Mouse (Mus musculus): ENCODE results near the gene Mymx. TPM values are rescaled to one million over a fixed set of nuclear protein-coding genes. Genes with fewer than 3 reads are reported as not detected.
A peak's percentile ranks its signal among the peaks of the same experiment; 100 is the strongest.

Mymx gene
- polyA plus RNA-seq (2015; fragmentation: Nextera tagmentation; extraction: Ambion mirVana): 1.2 TPM in 1 of 2 replicates, not detected in the other

DNA sequence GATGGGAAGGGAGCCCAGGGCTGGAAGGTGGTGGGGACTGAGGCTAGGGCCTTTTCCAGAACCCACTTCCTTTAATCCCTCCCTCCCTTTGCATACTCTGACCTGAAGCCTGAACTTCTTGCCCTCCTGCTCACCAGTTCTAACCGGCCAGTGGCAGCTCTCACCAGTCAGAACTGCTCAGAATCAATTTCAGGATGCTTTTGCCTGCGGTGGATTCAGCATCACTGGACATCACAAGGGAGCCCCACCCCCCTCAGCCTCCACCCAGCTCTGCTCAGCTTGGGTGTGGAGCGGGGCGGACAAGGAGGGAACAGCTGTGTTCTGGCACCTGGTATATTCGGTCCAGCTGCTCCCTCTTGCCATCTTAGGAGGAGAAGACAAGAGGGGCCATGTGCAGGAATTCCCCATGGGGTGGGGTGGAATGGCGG lies at the start of gene Mymx:
Gene Mymx (minus strand): TSS at position 226 of the 428 bp plus-strand sequence.
- no peak within 1 kb of the TSS for H3K4me3 ChIP-seq (ENCODE audit: low read length)
- 22% methylated on average over 6 of the region's 6 CpGs for WGBS
- H3K9ac ChIP-seq (ENCODE audit: low read depth, low read length): no peak within 1 kb of the TSS
- no peaks in the 10 kb centered on the region for H3K9me3 ChIP-seq (ENCODE audit: control insufficient read depth, low read length)
- peaks cover 5% of the 10 kb centered on the region for H3K4me1 ChIP-seq (ENCODE audit: control insufficient read depth, insufficient read depth, low read depth, low read length)
- H3K36me3 ChIP-seq (ENCODE audit: control insufficient read depth, insufficient read depth, low read length): no peaks in the 10 kb centered on the region
- no peak for ATAC-seq
- no peak within 1 kb of the TSS for H3K27ac ChIP-seq (ENCODE audit: low read depth, low read length)
- H3K27me3 ChIP-seq (replicated peaks; ENCODE audit: control insufficient read depth, insufficient read depth, low read length): peaks cover 12% of the 10 kb centered on the region
- H3K4me2 ChIP-seq (ENCODE audit: low read length): no peak within 1 kb of the TSS

DNA sequence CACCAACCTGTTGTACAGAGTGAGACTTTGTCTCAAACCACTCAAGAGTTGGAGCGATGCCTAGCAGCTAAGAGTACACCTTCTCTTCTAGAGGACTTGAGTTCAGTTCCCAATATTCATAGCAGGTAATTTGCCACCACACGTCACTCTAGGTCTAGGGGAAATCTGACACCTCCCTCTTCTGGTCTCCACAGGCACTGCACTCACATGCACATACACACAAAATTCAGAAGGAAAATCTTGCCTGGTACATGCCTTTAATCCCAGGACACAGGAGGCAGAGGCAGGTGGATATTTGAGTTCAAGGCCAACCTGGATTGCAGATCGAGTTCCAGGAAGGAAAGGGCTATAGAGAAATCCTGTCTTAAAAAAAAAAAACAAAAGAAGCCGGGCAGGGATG lies 42.3 kb upstream of the Mymx start:
- Histone ChIP-seq H3K9me3 (ENCODE audit: control insufficient read depth, low read length) (no peaks in the 10 kb centered on the region), H3K9ac (ENCODE audit: low read depth, low read length) (no peak overlapping the region), H3K4me1 (ENCODE audit: control insufficient read depth, insufficient read depth, low read depth, low read length) (no peaks in the 10 kb centered on the region), H3K4me2 (ENCODE audit: low read length) (no peak overlapping the region), H3K4me3 (ENCODE audit: low read length) (no peak overlapping the region), H3K27me3 (replicated peaks; ENCODE audit: control insufficient read depth, insufficient read depth, low read length) (no peaks in the 10 kb centered on the region), H3K36me3 (ENCODE audit: control insufficient read depth, insufficient read depth, low read length) (no peaks in the 10 kb centered on the region), H3K27ac (ENCODE audit: low read depth, low read length) (no peak overlapping the region)
- no peak for ATAC-seq
- 94% methylated on average over 4 of the region's 4 CpGs for WGBS

DNA sequence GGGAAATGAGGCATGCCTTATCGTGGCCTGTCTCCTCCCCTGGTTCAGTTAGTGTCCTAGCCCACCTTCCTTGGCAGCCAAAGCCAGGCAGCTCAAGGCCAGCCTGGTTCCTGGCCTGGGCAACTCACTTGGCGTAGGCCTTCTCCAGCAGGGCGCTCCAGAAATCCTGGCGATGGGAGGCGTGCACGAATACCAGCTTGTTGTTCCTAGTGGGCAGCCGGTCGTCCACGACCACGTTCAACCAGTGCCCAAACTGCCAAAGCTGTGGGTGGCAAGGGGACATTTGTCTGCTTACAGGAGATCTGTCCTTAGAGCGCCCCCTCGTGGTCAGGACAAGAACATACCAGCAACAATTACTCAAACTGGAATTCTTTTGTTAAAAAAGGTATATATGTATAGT lies 40.8 kb upstream of the Mymx start:
- H3K9me3 ChIP-seq (ENCODE audit: control insufficient read depth, low read length): no peaks in the 10 kb centered on the region
- no peaks in the 10 kb centered on the region for H3K4me1 ChIP-seq (ENCODE audit: control insufficient read depth, insufficient read depth, low read depth, low read length)
- H3K36me3 ChIP-seq (ENCODE audit: control insufficient read depth, insufficient read depth, low read length): no peaks in the 10 kb centered on the region
- no peaks in the 10 kb centered on the region for H3K27me3 ChIP-seq (replicated peaks; ENCODE audit: control insufficient read depth, insufficient read depth, low read length)
- H3K9ac ChIP-seq (ENCODE audit: low read depth, low read length): no peak overlapping the region
- WGBS: 17% methylated on average over 12 of the region's 12 CpGs
- H3K4me3 ChIP-seq (ENCODE audit: low read length): no peak overlapping the region
- H3K4me2 ChIP-seq (ENCODE audit: low read length): no peak overlapping the region
- ATAC-seq: peak; percentile 27; the same call in 1 of the 2 replicates
- H3K27ac ChIP-seq (ENCODE audit: low read depth, low read length): no peak overlapping the region

DNA sequence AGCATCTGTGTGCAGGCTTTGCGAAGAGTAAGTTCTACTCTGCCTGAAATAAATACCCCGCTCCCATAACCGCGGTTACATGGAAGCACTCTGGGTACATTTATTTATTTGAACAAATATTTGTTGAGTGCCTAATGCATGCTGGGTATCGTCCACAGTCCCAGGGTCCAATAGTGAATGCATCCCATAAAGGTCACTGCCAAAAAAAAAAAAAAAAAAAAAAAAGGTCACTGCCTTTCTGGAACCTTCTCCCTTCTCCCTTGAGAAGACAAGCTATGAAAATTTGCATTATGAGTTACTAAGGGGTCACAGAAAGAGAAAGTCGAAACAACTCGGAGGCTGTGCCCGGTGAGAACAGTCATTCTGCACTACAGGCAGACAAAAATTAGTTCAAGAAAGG lies 40.1 kb upstream of the Mymx start:
- no peaks in the 10 kb centered on the region for H3K27me3 ChIP-seq (replicated peaks; ENCODE audit: control insufficient read depth, insufficient read depth, low read length)
- H3K4me1 ChIP-seq (ENCODE audit: control insufficient read depth, insufficient read depth, low read depth, low read length): no peaks in the 10 kb centered on the region
- WGBS: 88% methylated on average over 8 of the region's 8 CpGs
- ATAC-seq: no peak
- no peak overlapping the region for H3K4me2 ChIP-seq (ENCODE audit: low read length)
- no peaks in the 10 kb centered on the region for H3K36me3 ChIP-seq (ENCODE audit: control insufficient read depth, insufficient read depth, low read length)
- no peak overlapping the region for H3K4me3 ChIP-seq (ENCODE audit: low read length)
- H3K9ac ChIP-seq (ENCODE audit: low read depth, low read length): no peak overlapping the region
- H3K27ac ChIP-seq (ENCODE audit: low read depth, low read length): no peak overlapping the region
- H3K9me3 ChIP-seq (ENCODE audit: control insufficient read depth, low read length): no peaks in the 10 kb centered on the region

DNA sequence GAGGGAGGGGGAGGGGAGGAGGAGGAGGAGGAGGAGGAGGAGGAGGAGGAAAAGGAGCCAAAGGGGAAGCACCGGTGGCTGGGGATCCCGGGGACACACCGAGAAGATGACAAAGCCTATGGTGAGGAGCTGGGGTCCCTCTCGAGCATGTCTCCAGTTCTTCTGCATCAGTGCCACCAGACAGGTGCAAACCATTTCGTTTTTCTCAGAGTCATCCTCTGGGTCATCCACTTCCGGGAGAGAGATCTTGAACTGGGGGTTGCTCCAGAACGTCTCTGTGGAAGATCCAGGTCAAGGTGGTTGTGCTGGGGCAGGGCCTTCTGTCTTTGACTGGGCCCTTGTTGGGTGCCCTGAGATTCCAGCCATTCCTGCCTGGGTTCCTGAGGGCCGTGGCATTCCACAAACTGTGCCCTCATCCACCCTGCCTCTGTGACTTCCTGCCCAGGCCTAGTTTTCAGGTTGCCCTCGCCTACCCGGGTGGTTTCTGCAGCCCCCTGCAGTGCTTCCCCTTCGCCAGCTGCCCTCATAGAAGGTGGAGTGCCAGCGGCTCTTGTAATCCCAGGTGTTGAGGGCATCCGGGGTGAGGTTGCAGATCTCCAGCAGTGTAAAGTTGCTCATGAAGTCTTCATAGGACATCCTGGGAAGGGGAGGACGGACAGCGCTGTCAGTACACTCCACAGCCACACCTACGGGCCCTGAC lies 36.8 kb upstream of the Mymx start:
- H3K9ac ChIP-seq (ENCODE audit: low read depth, low read length): no peak overlapping the region
- no peaks in the 10 kb centered on the region for H3K9me3 ChIP-seq (ENCODE audit: control insufficient read depth, low read length)
- H3K4me3 ChIP-seq (ENCODE audit: low read length): no peak overlapping the region
- 84% methylated on average over 16 of the region's 16 CpGs for WGBS
- H3K4me2 ChIP-seq (ENCODE audit: low read length): no peak overlapping the region
- no peaks in the 10 kb centered on the region for H3K27me3 ChIP-seq (replicated peaks; ENCODE audit: control insufficient read depth, insufficient read depth, low read length)
- no peak for ATAC-seq
- H3K36me3 ChIP-seq (ENCODE audit: control insufficient read depth, insufficient read depth, low read length): no peaks in the 10 kb centered on the region
- H3K4me1 ChIP-seq (ENCODE audit: control insufficient read depth, insufficient read depth, low read depth, low read length): no peaks in the 10 kb centered on the region
- no peak overlapping the region for H3K27ac ChIP-seq (ENCODE audit: low read depth, low read length)

DNA sequence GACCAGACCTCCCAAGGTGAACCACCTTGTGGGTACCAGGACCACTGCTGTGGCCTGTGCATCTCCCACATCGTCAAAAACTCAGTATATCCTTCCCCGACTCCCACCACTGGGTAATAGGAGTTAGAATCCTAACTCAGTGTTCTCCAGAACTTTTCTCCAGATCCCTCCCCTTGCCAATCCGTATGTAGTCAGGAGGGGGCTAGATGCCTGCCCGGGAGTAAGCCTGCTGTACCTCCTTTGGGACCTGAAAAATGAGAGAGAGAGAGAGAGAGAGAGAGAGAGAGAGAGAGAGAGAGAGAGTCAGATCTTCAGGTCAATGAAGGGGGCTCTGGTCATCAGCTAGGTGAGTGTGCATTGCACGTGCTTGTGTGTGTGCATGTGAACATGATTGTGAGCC lies 32.1 kb upstream of the Mymx start:
- no peak overlapping the region for H3K4me3 ChIP-seq (ENCODE audit: low read length)
- H3K9me3 ChIP-seq (ENCODE audit: control insufficient read depth, low read length): no peaks in the 10 kb centered on the region
- 82% methylated on average over 5 of the region's 5 CpGs for WGBS
- H3K9ac ChIP-seq (ENCODE audit: low read depth, low read length): no peak overlapping the region
- no peaks in the 10 kb centered on the region for H3K27me3 ChIP-seq (replicated peaks; ENCODE audit: control insufficient read depth, insufficient read depth, low read length)
- H3K27ac ChIP-seq (ENCODE audit: low read depth, low read length): no peak overlapping the region
- ATAC-seq: no peak
- no peak overlapping the region for H3K4me2 ChIP-seq (ENCODE audit: low read length)
- H3K36me3 ChIP-seq (ENCODE audit: control insufficient read depth, insufficient read depth, low read length): no peaks in the 10 kb centered on the region
- peaks cover 8% of the 10 kb centered on the region for H3K4me1 ChIP-seq (ENCODE audit: control insufficient read depth, insufficient read depth, low read depth, low read length)

DNA sequence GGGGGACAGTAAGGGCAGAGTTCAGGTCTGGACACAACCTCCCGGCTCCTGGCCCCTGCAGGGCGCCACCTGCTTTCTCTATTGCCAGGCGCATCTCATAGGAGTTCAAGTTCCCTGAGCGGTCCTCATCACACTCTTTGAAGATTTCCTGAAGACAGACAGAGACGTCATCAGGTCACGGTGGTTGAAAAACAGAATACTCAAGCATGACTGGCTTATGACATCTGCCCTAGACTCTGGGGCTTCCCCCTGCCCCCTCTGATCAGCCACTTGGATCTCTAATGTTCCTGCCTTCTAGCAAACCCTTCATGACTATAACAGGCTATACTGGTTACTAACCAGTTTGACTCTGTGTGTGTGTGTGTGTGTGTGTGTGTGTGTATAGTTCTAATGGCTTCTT lies 30.0 kb upstream of the Mymx start:
- Histone ChIP-seq H3K9ac (ENCODE audit: low read depth, low read length) (no peak overlapping the region), H3K9me3 (ENCODE audit: control insufficient read depth, low read length) (no peaks in the 10 kb centered on the region), H3K27ac (ENCODE audit: low read depth, low read length) (no peak overlapping the region), H3K36me3 (ENCODE audit: control insufficient read depth, insufficient read depth, low read length) (no peaks in the 10 kb centered on the region), H3K4me3 (ENCODE audit: low read length) (no peak overlapping the region), H3K4me1 (ENCODE audit: control insufficient read depth, insufficient read depth, low read depth, low read length) (peaks cover 8% of the 10 kb centered on the region), H3K4me2 (ENCODE audit: low read length) (no peak overlapping the region), H3K27me3 (replicated peaks; ENCODE audit: control insufficient read depth, insufficient read depth, low read length) (no peaks in the 10 kb centered on the region)
- no peak for ATAC-seq
- WGBS: 81% methylated on average over 6 of the region's 6 CpGs

DNA sequence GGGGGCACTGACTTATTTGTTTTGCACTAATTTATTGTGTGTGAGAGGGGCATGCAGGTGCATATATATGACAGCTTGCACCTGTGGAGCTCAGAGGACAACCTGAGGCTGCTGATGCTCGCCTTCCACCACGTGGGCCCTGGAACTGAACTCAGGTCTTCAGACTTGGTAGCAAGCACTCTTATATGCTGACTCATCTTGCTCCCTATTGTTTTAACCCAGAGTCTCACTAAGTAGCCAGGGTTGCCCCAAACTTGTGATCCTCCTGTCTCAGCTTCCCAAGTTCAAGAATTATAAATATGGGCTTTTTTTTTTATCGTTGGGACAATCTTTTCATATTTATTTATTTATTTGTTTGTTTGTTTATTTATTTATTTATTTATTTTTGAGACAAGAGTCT lies 29.1 kb upstream of the Mymx start:
- no peaks in the 10 kb centered on the region for H3K36me3 ChIP-seq (ENCODE audit: control insufficient read depth, insufficient read depth, low read length)
- no peaks in the 10 kb centered on the region for H3K27me3 ChIP-seq (replicated peaks; ENCODE audit: control insufficient read depth, insufficient read depth, low read length)
- peak overlapping the region; percentile 69 for H3K4me2 ChIP-seq (ENCODE audit: low read length)
- H3K9me3 ChIP-seq (ENCODE audit: control insufficient read depth, low read length): no peaks in the 10 kb centered on the region
- peaks cover 12% of the 10 kb centered on the region for H3K4me1 ChIP-seq (ENCODE audit: control insufficient read depth, insufficient read depth, low read depth, low read length)
- no peak for ATAC-seq
- WGBS: 49% methylated on average over 3 of the region's 3 CpGs
- H3K27ac ChIP-seq (ENCODE audit: low read depth, low read length): peak overlapping the region; percentile 88; the same call in 1 of the 2 replicates
- H3K9ac ChIP-seq (ENCODE audit: low read depth, low read length): no peak overlapping the region; the same call in 1 of the 2 replicates
- no peak overlapping the region; the same call in 1 of the 2 replicates for H3K4me3 ChIP-seq (ENCODE audit: low read length)

DNA sequence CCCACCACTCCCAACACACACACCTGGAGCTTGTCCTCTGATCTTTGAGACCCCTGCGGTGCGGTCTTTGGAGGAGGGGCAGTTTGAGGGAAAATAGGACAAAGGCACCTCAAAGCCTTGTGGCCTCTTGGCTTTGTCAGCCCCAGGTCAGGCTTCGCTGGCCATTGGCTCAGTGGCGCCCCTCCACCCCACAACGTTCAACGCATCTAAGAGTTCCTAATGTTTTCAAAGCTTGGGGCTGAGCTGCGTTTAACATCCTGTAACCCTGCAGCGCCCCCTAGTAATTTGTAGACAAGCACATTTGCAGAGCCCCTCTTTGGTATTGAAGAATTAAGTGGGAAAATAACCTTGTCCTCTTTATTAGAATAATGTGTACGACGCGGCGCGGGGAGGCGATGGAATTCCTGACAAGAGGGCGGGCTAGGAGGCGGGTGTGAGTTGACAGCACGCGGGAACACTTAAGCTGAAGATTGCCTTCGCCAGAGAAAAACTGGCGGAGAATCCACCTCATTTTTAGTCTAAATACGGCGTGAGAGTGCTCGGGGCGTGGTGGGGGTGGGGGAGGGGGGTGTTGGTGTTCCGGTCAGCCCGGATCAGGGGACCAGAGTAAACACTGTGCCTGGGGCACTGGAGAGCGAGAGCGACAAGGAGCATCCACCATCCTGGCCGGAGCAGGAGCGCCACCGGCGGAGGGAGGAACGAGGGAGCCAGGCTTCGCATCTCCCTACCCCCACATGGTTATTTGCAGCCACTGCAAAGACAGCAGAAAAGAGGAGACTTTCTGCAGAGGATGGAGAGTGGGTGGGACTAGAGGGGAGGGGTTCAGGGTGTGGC lies 28.2 kb upstream of the Mymx start:
- Histone ChIP-seq H3K9me3 (ENCODE audit: control insufficient read depth, low read length) (no peaks in the 10 kb centered on the region), H3K36me3 (ENCODE audit: control insufficient read depth, insufficient read depth, low read length) (no peaks in the 10 kb centered on the region), H3K9ac (ENCODE audit: low read depth, low read length) (peak overlapping the region; percentile 60), H3K4me1 (ENCODE audit: control insufficient read depth, insufficient read depth, low read depth, low read length) (peaks cover 12% of the 10 kb centered on the region), H3K27ac (ENCODE audit: low read depth, low read length) (peak overlapping the region; percentile 88), H3K27me3 (replicated peaks; ENCODE audit: control insufficient read depth, insufficient read depth, low read length) (no peaks in the 10 kb centered on the region), H3K4me3 (ENCODE audit: low read length) (peak overlapping the region; percentile 49), H3K4me2 (ENCODE audit: low read length) (peak overlapping the region; percentile 69)
- 2% methylated on average over 34 of the region's 34 CpGs for WGBS
- ATAC-seq: peak; percentile 89

All from hindbrain, embryonic 16.5 days (tissue).